Mouse (Mus musculus) kidney, adult 8-10 months (tissue): ENCODE measurements around the gene Mmrn1.

Experiments
- DNase-seq, 2 experiments: peaks; one replicate each; pipeline ENCODE4 v3.0.0; 2022

The Mmrn1 gene

GRCm38 (mm10) chr6:60994114-60994513 lies 69.3 kb downstream of the Mmrn1 start:
- DNase-seq, result peak; percentile 33 to 68

DNA sequence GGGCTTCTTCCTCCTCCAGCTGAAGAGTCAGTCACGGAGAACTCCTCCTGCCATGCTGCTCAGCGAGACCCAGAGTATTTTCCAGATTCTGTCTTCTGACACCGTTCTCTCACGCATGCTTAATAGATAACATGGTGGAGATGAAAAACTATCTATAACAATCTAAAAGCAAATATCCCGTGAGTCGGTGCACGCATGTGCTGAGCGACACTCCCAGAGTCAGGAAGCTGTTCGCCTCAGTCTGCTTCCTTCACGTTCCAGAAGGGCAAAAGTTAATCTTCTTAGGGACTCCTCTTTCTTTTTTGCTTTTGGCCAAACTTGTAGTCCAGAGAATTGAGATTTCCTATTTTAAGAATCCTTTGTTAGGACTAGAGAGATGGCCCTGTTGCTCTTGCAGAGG lies 69.7 kb downstream of the Mmrn1 start:
- no peak for DNase-seq

GRCm38 (mm10) chr6:60995596-60995995 lies 70.8 kb downstream of the Mmrn1 start:
- DNase-seq, result no peak

- no peak for DNase-seq
These were observed 71.6 kb downstream of the Mmrn1 start for GRCm38 (mm10) chr6:60996328-60996727.

DNA sequence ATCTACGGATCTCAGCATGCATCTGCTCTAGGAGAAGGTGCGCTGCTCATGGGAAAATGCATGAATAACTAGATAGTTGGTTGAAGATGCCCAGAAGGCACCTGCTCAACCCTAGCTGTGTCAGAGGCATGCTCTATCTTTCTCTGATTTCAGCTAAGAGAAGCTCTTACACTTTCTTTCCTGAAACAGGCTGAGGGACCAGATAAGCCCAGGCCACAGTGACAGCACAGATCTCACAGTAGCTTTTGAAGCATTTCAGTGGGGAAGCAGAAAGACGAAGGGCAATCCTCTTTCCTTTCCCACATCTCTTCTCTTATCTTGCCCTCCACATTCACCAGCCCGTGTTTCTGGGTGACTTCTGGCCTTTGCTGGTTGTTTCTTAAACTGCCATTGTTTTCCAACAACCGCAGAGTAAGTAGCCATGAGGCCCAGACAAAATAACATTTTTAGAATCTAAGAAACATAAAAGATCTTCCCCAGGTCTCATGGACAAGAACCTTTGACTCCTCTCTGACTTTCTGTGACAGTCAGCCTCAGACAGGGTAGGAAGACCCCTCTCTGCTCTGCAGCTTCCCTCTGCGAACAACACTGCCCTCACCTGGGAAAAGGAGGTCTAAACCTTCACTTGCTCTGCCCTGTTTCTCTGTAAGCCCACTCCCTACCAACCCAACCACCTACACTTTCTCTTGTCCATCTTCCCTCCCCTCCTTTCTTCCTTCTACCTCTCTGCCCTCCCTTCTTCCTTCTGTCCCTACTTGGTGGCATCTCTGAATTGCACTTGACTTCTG lies 76.4 kb downstream of the Mmrn1 start:
- no peak for DNase-seq

GRCm38 (mm10) chr6:61003916-61004765 lies 79.4 kb downstream of the Mmrn1 start:
- no peak for DNase-seq

DNA sequence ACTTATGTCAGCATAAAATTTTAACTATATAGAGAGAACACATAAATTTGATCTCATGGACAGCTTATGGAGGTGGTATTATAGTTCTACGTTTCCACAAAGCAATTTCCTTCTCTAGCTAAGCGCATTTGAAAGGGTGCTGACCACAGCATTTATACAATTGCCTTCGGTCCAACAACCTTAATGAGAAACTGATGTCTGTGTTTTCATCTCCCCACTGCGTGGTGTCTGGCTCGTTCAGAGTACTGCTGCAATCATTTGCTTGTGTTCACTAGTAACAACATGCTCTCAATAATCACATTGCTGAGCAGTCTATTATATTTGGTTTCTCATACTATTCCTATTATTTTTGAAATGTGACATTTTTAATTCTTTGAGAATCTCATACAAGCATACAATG lies 89.0 kb downstream of the Mmrn1 start:
- no peak for DNase-seq

DNA sequence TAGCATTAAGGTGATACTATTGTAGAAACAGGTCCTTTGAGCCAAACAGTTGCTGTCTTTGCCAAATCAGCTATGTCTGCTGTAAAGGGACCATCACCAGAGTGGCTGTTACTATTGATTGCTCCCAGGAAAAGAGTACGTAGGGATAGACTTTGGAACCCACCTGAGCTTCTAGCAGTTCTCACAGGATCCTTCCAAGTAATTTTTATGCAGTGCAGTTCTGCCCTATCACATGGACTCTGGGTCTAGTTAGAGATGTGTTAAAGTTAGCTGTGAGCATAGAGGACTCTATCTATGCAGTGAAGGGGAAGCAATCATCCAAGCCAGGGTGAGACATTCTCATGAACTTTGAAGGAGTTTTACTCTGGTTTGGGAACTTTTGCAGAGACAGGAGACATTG lies 94.9 kb downstream of the Mmrn1 start:
- no peak for DNase-seq

GRCm38 (mm10) chr6:61020995-61021394 lies 96.2 kb downstream of the Mmrn1 start:
- DNase-seq, result no peak

DNA sequence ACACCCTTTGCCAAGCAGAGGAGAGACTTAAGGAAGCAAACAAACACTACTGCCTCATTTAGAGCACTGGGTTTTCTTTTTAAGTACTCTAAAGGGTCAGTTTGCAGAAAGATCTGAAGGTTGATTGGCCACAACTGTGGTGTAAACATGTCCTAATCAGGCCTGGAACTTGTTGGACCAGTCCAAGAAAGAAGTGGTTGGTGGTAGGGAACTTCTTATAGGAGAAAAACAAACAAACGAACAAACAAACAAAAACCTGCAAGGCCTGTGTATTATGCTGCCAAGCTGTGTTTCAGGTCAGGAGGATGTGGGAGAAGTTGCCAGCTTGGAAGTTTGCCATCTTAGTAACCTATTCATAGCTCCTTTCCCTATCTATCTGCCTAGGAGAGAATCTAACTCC lies 108.5 kb downstream of the Mmrn1 start:
- DNase-seq, result peak; percentile 5 to 9
